Mouse (Mus musculus): ENCODE data around the gene Nsf. TPM values are rescaled to one million over a fixed set of nuclear protein-coding genes. Genes with fewer than 3 reads are reported as not detected.
A peak's percentile ranks its signal among the peaks of the same experiment; 100 is the strongest.

Nsf gene
- polyA plus RNA-seq, 1 experiment from 2014 or later: 143 TPM

GRCm38 (mm10) chr11:103810631-103811030 is 143.2 kb downstream of the Nsf start:
- H3K9ac ChIP-seq (replicated peaks; ENCODE audit: low read length): peak overlapping the region; percentile 82; the same call in 1 of the 2 replicates
- peak overlapping the region; percentile 91 for H3K4me2 ChIP-seq (ENCODE audit: low read length)
- peaks cover 39% of the 10 kb centered on the region for H3K4me1 ChIP-seq (ENCODE audit: control insufficient read depth, insufficient read depth, low read length)
- 6% methylated on average over 12 of the region's 12 CpGs for WGBS
- no peaks in the 10 kb centered on the region for H3K9me3 ChIP-seq (ENCODE audit: control insufficient read depth, low read length)
- ATAC-seq (ENCODE audit: low FRiP score, low TSS enrichment) (0 out of 2 replicates have a peak, but pooled peaks have one; percentile 5), DNase-seq (no peak)
- H3K4me3 ChIP-seq (replicated peaks; ENCODE audit: low read depth, low read length): peak overlapping the region; percentile 46
- peaks cover 11% of the 10 kb centered on the region; the same call in 1 of the 2 replicates for H3K27me3 ChIP-seq (ENCODE audit: control insufficient read depth, insufficient read depth, low read length)
- H3K36me3 ChIP-seq (ENCODE audit: control insufficient read depth, insufficient read depth, low read length): peaks cover 11% of the 10 kb centered on the region
- peak overlapping the region; percentile 88 for H3K27ac ChIP-seq (replicated peaks; ENCODE audit: low read depth, low read length)

GRCm38 (mm10) chr11:103809611-103810598 is 144.0 kb downstream of the Nsf start:
- Histone ChIP-seq H3K9me3 (ENCODE audit: control insufficient read depth, low read length) (no peaks in the 10 kb centered on the region), H3K4me3 (replicated peaks; ENCODE audit: low read depth, low read length) (peak overlapping the region; percentile 46), H3K36me3 (ENCODE audit: control insufficient read depth, insufficient read depth, low read length) (peaks cover 13% of the 10 kb centered on the region), H3K4me2 (ENCODE audit: low read length) (peak overlapping the region; percentile 91), H3K9ac (replicated peaks; ENCODE audit: low read length) (peak overlapping the region; percentile 82), H3K27ac (replicated peaks; ENCODE audit: low read depth, low read length) (peak overlapping the region; percentile 88), H3K4me1 (ENCODE audit: control insufficient read depth, insufficient read depth, low read length) (peaks cover 39% of the 10 kb centered on the region), H3K27me3 (ENCODE audit: control insufficient read depth, insufficient read depth, low read length) (peaks cover 11% of the 10 kb centered on the region; the same call in 1 of the 2 replicates)
- under 1% methylated on average over 99 of the region's 107 CpGs for WGBS
- DNase-seq (peak; percentile 84), ATAC-seq (ENCODE audit: low FRiP score, low TSS enrichment) (peak; percentile 75)

GRCm38 (mm10) chr11:103808771-103809610 is 144.9 kb downstream of the Nsf start:
- ATAC-seq (ENCODE audit: low FRiP score, low TSS enrichment) (no peak), DNase-seq (peak; percentile 69)
- peak overlapping the region; percentile 88 for H3K27ac ChIP-seq (replicated peaks; ENCODE audit: low read depth, low read length)

GRCm38 (mm10) chr11:103807966-103808365 is 145.9 kb downstream of the Nsf start:
- H3K9ac ChIP-seq (replicated peaks; ENCODE audit: low read length): peak overlapping the region; percentile 29; the same call in 1 of the 2 replicates
- WGBS: 36% methylated on average over 12 of the region's 12 CpGs

More at GRCm38 (mm10) chr11:103808771-103809610, 144.9 kb downstream of the Nsf start:
- Histone ChIP-seq H3K36me3 (ENCODE audit: control insufficient read depth, insufficient read depth, low read length) (peaks cover 13% of the 10 kb centered on the region), H3K4me3 (replicated peaks; ENCODE audit: low read depth, low read length) (peak overlapping the region; percentile 46), H3K9me3 (ENCODE audit: control insufficient read depth, low read length) (no peaks in the 10 kb centered on the region), H3K9ac (replicated peaks; ENCODE audit: low read length) (peak overlapping the region; percentile 82), H3K27me3 (ENCODE audit: control insufficient read depth, insufficient read depth, low read length) (peaks cover 11% of the 10 kb centered on the region; the same call in 1 of the 2 replicates), H3K4me1 (ENCODE audit: control insufficient read depth, insufficient read depth, low read length) (peaks cover 39% of the 10 kb centered on the region), H3K4me2 (ENCODE audit: low read length) (peak overlapping the region; percentile 91)
- 5% methylated on average over 29 of the region's 29 CpGs for WGBS

GRCm38 (mm10) chr11:103804804-103805203 is 149.1 kb downstream of the Nsf start:
- H3K36me3 ChIP-seq (ENCODE audit: control insufficient read depth, insufficient read depth, low read length): 0 out of 2 replicates have a peak, but pooled peaks cover 2% of the 10 kb centered on the region
- no peak overlapping the region for H3K4me3 ChIP-seq (replicated peaks; ENCODE audit: low read depth, low read length)
- H3K4me1 ChIP-seq (ENCODE audit: control insufficient read depth, insufficient read depth, low read length): peaks cover 31% of the 10 kb centered on the region
- H3K4me2 ChIP-seq (ENCODE audit: low read length): no peak overlapping the region
- WGBS: 78% methylated on average over 4 of the region's 4 CpGs
- no peak overlapping the region for H3K27ac ChIP-seq (replicated peaks; ENCODE audit: low read depth, low read length)
- DNase-seq: no peak
- H3K9me3 ChIP-seq (ENCODE audit: control insufficient read depth, low read length): no peaks in the 10 kb centered on the region
- H3K9ac ChIP-seq (replicated peaks; ENCODE audit: low read length): no peak overlapping the region
- H3K27me3 ChIP-seq (ENCODE audit: control insufficient read depth, insufficient read depth, low read length): no peaks in the 10 kb centered on the region
- ATAC-seq (ENCODE audit: low FRiP score, low TSS enrichment): no peak

More at GRCm38 (mm10) chr11:103807966-103808365, 145.9 kb downstream of the Nsf start:
- H3K27me3 ChIP-seq (ENCODE audit: control insufficient read depth, insufficient read depth, low read length): peaks cover 8% of the 10 kb centered on the region; the same call in 1 of the 2 replicates
- peaks cover 39% of the 10 kb centered on the region for H3K4me1 ChIP-seq (ENCODE audit: control insufficient read depth, insufficient read depth, low read length)
- peaks cover 9% of the 10 kb centered on the region; the same call in 1 of the 2 replicates for H3K36me3 ChIP-seq (ENCODE audit: control insufficient read depth, insufficient read depth, low read length)
- H3K4me2 ChIP-seq (ENCODE audit: low read length): peak overlapping the region; percentile 91
- peak; percentile 40; the same call in 1 of the 2 replicates for ATAC-seq (ENCODE audit: low FRiP score, low TSS enrichment)
- peak overlapping the region; percentile 88 for H3K27ac ChIP-seq (replicated peaks; ENCODE audit: low read depth, low read length)
- no peaks in the 10 kb centered on the region for H3K9me3 ChIP-seq (ENCODE audit: control insufficient read depth, low read length)
- peak; percentile 78 for DNase-seq
- H3K4me3 ChIP-seq (replicated peaks; ENCODE audit: low read depth, low read length): 0 out of 2 replicates have a peak overlapping the region, but pooled peaks have one; percentile 46

- no peak overlapping the region for H3K4me3 ChIP-seq (replicated peaks; ENCODE audit: low read depth, low read length)
- peaks cover 25% of the 10 kb centered on the region for H3K4me1 ChIP-seq (ENCODE audit: control insufficient read depth, insufficient read depth, low read length)
- H3K9ac ChIP-seq (replicated peaks; ENCODE audit: low read length): no peak overlapping the region
- H3K9me3 ChIP-seq (ENCODE audit: control insufficient read depth, low read length): no peaks in the 10 kb centered on the region
- no peaks in the 10 kb centered on the region for H3K27me3 ChIP-seq (ENCODE audit: control insufficient read depth, insufficient read depth, low read length)
- H3K36me3 ChIP-seq (ENCODE audit: control insufficient read depth, insufficient read depth, low read length): 0 out of 2 replicates have a peak, but pooled peaks cover 2% of the 10 kb centered on the region
- ATAC-seq (ENCODE audit: low FRiP score, low TSS enrichment) (no peak), DNase-seq (no peak)
- no peak overlapping the region for H3K27ac ChIP-seq (replicated peaks; ENCODE audit: low read depth, low read length)
- WGBS: 90% methylated on average over 11 of the region's 11 CpGs
- H3K4me2 ChIP-seq (ENCODE audit: low read length): no peak overlapping the region
Measured at GRCm38 (mm10) chr11:103804126-103804525, 149.7 kb downstream of the Nsf start.

- WGBS: 81% methylated on average over 9 of the region's 9 CpGs
- no peaks in the 10 kb centered on the region for H3K4me1 ChIP-seq (ENCODE audit: control insufficient read depth, insufficient read depth, low read length)
- H3K4me2 ChIP-seq (ENCODE audit: low read length): no peak overlapping the region
- no peak for ATAC-seq (ENCODE audit: low FRiP score, low TSS enrichment)
- DNase-seq: no peak
- no peak overlapping the region for H3K4me3 ChIP-seq (replicated peaks; ENCODE audit: low read depth, low read length)
- H3K9ac ChIP-seq (replicated peaks; ENCODE audit: low read length): no peak overlapping the region
- H3K36me3 ChIP-seq (ENCODE audit: control insufficient read depth, insufficient read depth, low read length): 0 out of 2 replicates have a peak, but pooled peaks cover 2% of the 10 kb centered on the region
- no peak overlapping the region for H3K27ac ChIP-seq (replicated peaks; ENCODE audit: low read depth, low read length)
- H3K27me3 ChIP-seq (ENCODE audit: control insufficient read depth, insufficient read depth, low read length): no peaks in the 10 kb centered on the region
- no peaks in the 10 kb centered on the region for H3K9me3 ChIP-seq (ENCODE audit: control insufficient read depth, low read length)
Measured at GRCm38 (mm10) chr11:103801128-103801527, 152.7 kb downstream of the Nsf start.

- Histone ChIP-seq H3K9ac (replicated peaks; ENCODE audit: low read length) (no peak overlapping the region), H3K4me2 (ENCODE audit: low read length) (no peak overlapping the region), H3K27ac (replicated peaks; ENCODE audit: low read depth, low read length) (no peak overlapping the region), H3K4me3 (replicated peaks; ENCODE audit: low read depth, low read length) (no peak overlapping the region), H3K27me3 (ENCODE audit: control insufficient read depth, insufficient read depth, low read length) (peaks cover 7% of the 10 kb centered on the region; the same call in 1 of the 2 replicates), H3K4me1 (ENCODE audit: control insufficient read depth, insufficient read depth, low read length) (no peaks in the 10 kb centered on the region), H3K9me3 (ENCODE audit: control insufficient read depth, low read length) (no peaks in the 10 kb centered on the region), H3K36me3 (ENCODE audit: control insufficient read depth, insufficient read depth, low read length) (no peaks in the 10 kb centered on the region)
- 81% methylated on average over 5 of the region's 5 CpGs for WGBS
- DNase-seq (no peak), ATAC-seq (ENCODE audit: low FRiP score, low TSS enrichment) (no peak)
Measured at GRCm38 (mm10) chr11:103789951-103790350, 163.9 kb downstream of the Nsf start.
